Mouse (Mus musculus): ENCODE measurements around the gene Psph. TPM values are rescaled to one million over a fixed set of nuclear protein-coding genes. Genes with fewer than 3 reads are reported as not detected.

The Psph gene
- total RNA-seq, 2 experiments from 2014 or later, result 24.3 to 30.4 TPM

DNA sequence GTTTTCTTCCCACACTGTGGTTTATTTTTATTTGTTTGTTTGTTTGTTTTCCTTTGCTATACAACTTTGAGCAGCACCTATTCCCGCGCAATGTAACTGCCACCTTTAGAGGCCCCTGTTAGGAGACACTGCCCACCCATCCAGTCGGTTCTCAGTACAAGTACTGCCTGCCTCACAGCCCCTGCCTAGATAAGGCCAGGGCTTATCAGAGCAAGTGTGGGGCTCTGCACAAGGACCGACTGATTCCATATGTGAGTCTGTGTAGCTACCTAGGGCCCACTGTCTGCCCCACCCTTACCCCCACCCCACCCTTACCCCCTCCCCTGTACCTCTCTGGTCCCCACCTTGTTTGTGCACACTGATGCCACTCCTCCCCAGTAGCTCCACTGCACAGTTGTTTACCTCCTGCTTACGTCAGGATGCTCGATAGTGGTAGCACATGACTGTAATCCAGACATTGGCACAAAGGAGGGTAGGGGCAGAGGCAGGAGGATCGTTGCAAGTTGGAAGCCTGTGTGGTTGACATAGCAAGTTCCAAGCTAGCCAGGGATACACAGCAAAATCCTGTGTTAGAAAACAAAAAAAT, 44.3 kb downstream of the Psph start:
- peak; percentile 66 for ATAC-seq (replicated peaks; ENCODE audit: poor library complexity)

DNA sequence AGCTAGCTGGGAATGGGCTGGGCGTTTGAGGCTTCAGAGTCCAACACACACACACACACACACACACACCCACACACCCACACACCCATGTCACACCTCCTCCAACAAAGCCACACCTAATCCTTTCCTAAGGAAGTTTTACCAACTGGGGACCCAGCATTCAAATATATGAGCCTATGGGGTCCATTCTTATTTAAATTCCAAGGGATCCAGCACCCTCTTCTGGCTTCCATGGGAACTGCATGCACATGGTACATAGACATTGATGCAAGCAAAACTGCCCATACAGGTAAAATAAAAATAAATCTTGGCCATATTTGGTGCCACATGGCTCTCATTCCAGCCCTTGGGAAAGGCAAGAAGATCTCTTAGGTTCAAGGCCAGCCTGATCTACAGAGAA, 46.3 kb downstream of the Psph start:
- ATAC-seq (replicated peaks; ENCODE audit: poor library complexity), result peak; percentile 83

DNA sequence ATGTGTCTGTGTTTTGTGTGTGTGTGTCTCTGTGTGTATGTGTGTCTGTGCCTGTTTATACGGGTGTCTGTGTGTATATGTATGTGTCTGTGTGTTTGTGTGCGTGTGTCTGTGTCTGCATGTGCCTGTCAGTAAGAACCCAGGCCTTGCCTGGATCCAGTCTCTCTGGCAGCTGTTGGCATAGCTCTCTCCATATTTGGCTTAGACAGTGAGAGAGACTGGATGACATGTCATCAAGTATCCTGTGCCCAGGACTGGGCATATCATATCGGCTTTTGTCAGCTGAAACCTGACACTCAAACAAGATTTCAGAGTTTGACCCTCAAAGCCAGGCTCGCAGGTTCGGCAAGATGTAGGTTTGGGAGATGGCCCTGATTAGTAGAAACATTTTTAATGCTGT, 56.2 kb downstream of the Psph start:
- ATAC-seq (replicated peaks; ENCODE audit: poor library complexity), result no peak

DNA sequence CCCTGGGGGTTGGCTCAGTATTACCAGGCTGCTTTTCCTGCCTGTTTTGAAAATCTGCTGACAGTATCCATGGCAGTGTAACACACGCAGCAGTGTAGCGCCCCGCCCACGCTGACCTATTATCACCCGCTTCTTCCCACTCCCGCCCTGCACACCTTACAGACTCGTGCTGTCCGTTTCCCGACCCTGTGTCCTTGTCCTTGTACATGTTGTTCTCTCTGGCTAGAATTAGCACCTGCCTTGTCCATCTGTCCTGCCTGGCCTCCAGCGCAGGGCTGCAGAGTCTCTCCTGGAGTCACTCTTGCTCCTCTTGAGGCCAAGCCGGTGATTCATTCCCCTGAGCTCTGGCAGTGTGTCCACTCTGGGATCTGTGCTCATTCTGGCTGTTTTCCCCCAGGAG, 56.9 kb downstream of the Psph start:
- ATAC-seq (replicated peaks; ENCODE audit: poor library complexity), result peak; percentile 68

DNA sequence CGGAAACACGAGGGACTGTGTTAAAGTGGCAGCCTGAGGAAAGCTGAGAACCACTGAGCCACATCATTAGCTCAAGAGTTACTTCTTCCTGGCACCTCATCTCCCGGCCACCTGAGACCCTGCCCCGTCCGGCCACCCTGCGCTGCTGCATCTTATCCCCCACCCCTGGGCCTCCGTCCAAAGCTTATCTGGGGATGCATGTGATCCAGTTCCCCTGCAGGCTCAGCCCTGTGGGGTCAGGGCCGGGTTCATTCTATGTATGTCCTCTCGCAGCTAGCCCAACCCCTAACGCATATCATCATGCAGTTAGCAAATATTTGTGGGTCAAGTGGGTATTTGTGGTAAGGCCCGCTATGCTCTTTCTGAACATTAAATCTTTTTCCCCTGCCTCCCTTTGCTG, 58.0 kb downstream of the Psph start:
- peak; percentile 8; the same call in 1 of the 2 replicates for ATAC-seq (replicated peaks; ENCODE audit: poor library complexity)

DNA sequence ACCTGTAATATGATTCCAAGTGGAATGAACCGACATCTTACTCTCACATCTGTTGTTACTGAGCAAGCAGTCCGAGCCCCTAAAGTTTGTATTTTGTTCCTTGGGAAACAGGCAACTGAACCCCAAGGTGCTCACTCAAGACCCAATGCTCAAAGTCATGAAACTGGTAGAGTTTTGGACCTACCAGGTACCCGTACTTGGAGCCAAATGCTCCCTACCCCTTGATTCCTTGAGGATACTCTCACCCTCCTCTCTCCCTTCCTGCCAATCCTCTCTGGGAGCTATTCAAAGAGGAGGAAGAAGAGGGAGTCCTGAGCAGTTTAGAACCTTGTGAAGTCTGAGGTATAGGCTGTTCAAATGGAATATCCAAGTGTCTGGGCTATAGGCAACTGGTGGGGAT, 60.5 kb downstream of the Psph start:
- no peak for ATAC-seq (replicated peaks; ENCODE audit: poor library complexity)

DNA sequence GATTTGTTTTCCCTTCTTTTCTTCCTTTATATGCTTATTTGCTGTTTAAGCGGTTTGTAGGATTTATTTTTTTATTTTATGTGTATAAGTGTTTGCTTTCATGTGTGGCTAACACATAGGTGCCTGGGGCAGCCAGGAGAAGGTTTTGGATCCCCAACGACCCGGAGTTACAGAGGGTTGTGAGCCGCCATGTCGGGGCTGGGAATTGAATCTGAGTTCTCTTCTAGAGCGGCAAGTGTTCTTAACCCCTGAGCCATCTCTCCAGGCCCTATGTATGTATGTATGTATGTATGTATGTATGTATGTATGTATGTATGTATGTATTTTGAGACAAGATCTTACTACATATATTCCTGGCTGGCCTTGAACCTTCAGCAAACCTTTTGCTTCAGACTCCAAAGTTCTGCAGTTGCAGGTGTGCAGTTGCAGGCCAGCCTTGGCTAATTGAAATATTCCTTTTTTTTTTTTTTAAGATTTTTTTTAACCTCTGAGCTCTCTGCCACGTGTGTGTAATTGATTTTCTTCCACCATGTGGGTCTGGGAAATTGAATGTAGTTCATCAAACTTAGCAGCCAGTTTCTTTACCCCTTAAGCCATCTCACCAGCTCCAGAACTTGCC, 61.4 kb downstream of the Psph start:
- ATAC-seq (replicated peaks; ENCODE audit: poor library complexity), result no peak

DNA sequence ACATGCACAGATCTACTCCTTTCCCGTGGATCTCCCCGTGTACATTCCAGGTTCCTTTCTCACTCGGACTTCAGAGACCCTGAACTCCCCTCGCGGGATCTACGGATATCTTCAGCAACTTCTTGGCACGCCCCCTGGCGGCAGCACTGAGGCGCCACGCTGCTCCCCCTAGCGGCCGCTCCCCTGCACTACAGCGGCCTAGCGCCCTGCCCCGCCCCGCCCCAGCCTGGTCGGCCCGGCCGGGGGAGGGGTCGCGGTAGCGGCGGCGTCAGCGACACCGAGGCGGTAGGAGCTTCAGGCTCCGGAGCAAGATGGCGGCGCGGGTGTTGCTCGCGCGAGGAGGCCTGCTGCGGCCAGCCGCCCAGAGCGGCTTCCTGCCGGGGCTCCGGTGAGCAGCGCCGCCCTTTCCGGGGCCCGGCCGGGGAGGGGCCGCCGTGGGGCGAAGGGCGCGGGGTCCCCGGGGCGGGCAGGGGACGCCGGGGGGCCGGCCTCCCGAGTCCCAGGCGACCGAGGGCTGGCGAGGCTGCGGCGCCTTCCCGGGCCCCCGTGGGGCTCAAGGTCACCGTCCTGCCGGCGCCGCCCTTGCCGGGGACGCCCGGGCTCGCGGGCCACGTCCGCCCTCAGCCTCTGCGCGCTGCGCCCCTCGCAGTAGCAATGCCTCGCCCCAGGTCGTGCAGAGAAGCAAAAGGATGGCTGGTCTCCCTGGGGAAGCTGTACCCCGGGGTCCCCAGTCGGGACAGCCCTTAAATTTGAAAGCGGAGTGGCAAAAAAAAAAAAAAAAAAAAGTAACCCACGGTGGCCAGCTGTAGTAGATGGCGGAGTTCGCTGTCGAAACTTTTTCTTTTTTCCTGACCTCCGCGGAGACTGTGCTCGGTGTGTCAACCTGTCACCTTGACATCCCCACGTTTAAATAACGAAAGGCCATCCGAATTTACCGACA, 62.1 kb downstream of the Psph start, which contains the start of gene Nipsnap2:
Gene Nipsnap2 (plus strand): TSS at position 230 of the 940 bp plus-strand sequence.
- peak; percentile 82 for ATAC-seq (replicated peaks; ENCODE audit: poor library complexity)

DNA sequence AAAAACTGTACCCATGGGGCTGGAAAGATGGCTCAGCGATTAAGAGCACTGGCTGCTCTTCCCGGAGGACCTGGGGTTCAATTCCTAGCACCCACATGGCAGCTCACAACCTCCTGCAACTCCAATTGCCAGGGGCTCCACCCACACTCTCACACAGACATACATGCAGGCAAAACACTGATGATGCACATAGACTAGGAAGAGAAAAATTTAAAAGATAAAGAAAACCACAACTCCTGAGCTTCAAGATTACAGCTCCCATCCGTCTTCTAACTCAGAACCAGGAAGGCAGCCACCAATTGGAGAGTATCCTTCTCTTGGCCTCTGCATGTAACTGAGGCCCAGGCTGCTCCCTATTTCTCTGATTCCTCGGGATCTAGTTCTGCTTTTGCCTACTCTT, 63.0 kb downstream of the Psph start:
- ATAC-seq (replicated peaks; ENCODE audit: poor library complexity), result peak; percentile 56

DNA sequence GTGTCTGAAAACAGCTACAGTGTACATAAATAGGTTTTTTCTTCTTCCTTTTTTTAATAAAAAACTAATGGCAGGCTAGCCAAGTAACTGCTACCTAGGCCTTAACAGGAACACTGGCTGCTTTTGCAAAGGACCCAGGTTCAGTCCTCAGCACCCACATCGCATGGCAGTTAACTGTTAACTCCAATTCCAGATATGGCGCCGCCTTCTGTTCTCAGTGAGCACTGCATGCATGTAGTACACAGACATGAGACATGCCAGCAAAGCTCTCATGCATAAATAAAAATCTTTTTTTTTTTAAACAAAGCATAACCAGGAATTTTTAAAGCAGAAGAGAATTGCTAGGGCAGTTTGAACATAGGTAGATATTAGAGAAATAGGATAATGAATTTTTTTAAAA, 67.1 kb downstream of the Psph start:
- no peak for ATAC-seq (replicated peaks; ENCODE audit: poor library complexity)

DNA sequence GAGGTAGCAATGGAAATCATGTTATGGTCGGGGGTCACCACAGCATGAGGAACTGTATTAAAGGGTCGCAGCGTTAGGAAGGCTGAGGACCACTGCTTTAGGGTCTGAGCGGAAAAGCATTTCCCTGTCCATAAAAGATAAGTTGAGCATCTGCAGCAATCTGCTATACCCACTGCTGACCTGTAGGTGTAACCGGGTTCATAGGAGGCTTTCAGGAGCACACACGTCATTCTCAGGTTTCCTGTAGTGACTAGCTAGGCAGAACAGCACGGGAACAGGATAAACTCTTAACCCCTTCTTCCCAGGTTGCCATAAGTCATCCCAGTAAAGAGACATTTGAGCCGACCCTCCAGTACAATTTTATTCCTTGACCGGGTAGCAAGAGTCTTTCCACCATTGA, 70.2 kb downstream of the Psph start:
- ATAC-seq (replicated peaks; ENCODE audit: poor library complexity), result 0 out of 2 replicates have a peak, but pooled peaks have one; percentile 23

Other genes with a start within 250 kb of the Psph start
- 0.10 TPM in 1 of 2 replicates, not detected in the other for gene Mmp17, start 203.3 kb downstream of the Psph start, total RNA-seq (2015)
- gene Mmp17, start 203.3 kb downstream of the Psph start, total RNA-seq (2017), result not detected in 2 replicates
- 3.2 and 4.0 TPM in 2 replicates for gene Zfp11, start 117.3 kb downstream of the Psph start, total RNA-seq (2015)
- gene Zfp11, start 117.3 kb downstream of the Psph start, total RNA-seq (2017), result 2.1 and 2.9 TPM in 2 replicates
- gene Sept14, start 78.9 kb downstream of the Psph start, total RNA-seq (2015), result not detected in 2 replicates
- gene Sept14, start 78.9 kb downstream of the Psph start, total RNA-seq (2017), result not detected in 2 replicates
- gene Mrps17, start 72.0 kb downstream of the Psph start, total RNA-seq (2015), result 156 and 202 TPM in 2 replicates
- gene Mrps17, start 72.0 kb downstream of the Psph start, total RNA-seq (2017), result 130 and 149 TPM in 2 replicates
- gene Nipsnap2, start 62.4 kb downstream of the Psph start, total RNA-seq (2015), result 25.5 and 30.3 TPM in 2 replicates
- gene Nipsnap2, start 62.4 kb downstream of the Psph start, total RNA-seq (2017), result 26.3 and 26.9 TPM in 2 replicates
- gene Sumf2, start 59.5 kb upstream of the Psph start, total RNA-seq (2015), result 6.2 and 7.6 TPM in 2 replicates
- 18.5 and 25.8 TPM in 2 replicates for gene Sumf2, start 59.5 kb upstream of the Psph start, total RNA-seq (2017)
- 404 and 447 TPM in 2 replicates for gene Chchd2, start 100.0 kb upstream of the Psph start, total RNA-seq (2015)
- 176 and 233 TPM in 2 replicates for gene Chchd2, start 100.0 kb upstream of the Psph start, total RNA-seq (2017)
- 3.2 and 4.2 TPM in 2 replicates for gene Zbed5, start 108.3 kb upstream of the Psph start, total RNA-seq (2015)
- gene Zbed5, start 108.3 kb upstream of the Psph start, total RNA-seq (2017), result 2.4 and 2.8 TPM in 2 replicates
- 0.12 TPM in 1 of 2 replicates, not detected in the other for gene Phkg1, start 111.1 kb upstream of the Psph start, total RNA-seq (2015)
- 0.14 and 0.33 TPM in 2 replicates for gene Phkg1, start 111.1 kb upstream of the Psph start, total RNA-seq (2017)
- gene Nupr1l, start 121.1 kb upstream of the Psph start, total RNA-seq (2015), result 1.3 TPM in 1 of 2 replicates, not detected in the other
- gene Nupr1l, start 121.1 kb upstream of the Psph start, total RNA-seq (2017), result 0.29 and 0.84 TPM in 2 replicates
- 60.1 and 72.6 TPM in 2 replicates for gene Vkorc1l1, start 154.5 kb upstream of the Psph start, total RNA-seq (2015)
- gene Vkorc1l1, start 154.5 kb upstream of the Psph start, total RNA-seq (2017), result 25.7 and 34.0 TPM in 2 replicates
- gene Gusb, start 215.6 kb upstream of the Psph start, total RNA-seq (2015), result 137 and 148 TPM in 2 replicates
- gene Gusb, start 215.6 kb upstream of the Psph start, total RNA-seq (2017), result 77.6 and 90.6 TPM in 2 replicates
- 22.7 and 23.0 TPM in 2 replicates for gene Asl, start 241.8 kb upstream of the Psph start, total RNA-seq (2015)
- gene Asl, start 241.8 kb upstream of the Psph start, total RNA-seq (2017), result 19.2 and 32.1 TPM in 2 replicates
- gene Crcp, start 241.8 kb upstream of the Psph start, total RNA-seq (2015), result 39.3 and 40.3 TPM in 2 replicates
- 36.6 and 62.7 TPM in 2 replicates for gene Crcp, start 241.8 kb upstream of the Psph start, total RNA-seq (2017)